Mouse (Mus musculus) neural tube, embryonic 11.5 days (tissue): ENCODE measurements around the gene Rbfox2. TPM values are rescaled to one million over a fixed set of nuclear protein-coding genes. Genes with fewer than 3 reads are reported as not detected.

Experiments
- ATAC-seq: fragments of 200-750 bp; cut with Nextera tagmentation; 2 replicates; pipeline ENCODE4 v1.8.0; 2017; ENCODE audit warnings: moderate number of reproducible peaks, mild to moderate bottlenecking, moderate TSS enrichment, moderate library complexity; ENCODE audit not compliant: insufficient read depth, low FRiP score, low TSS enrichment
- DNase-seq: peaks from one replicate; pipeline ENCODE4 v3.0.0-alpha.2; 2015; ENCODE audit warnings: low spot score
- H3K27ac ChIP-seq: fragments of 300-500 bp; sonication (generic); 2 replicates; pipeline ENCODE4 v1.5.1; 2014; ENCODE audit warnings: low read depth, mild to moderate bottlenecking, low read length
- H3K27me3 ChIP-seq: fragments of 300-500 bp; sonication (generic); 2 replicates; pipeline ENCODE4 v1.6.1; 2014; ENCODE audit warnings: mild to moderate bottlenecking, low read length, mixed read lengths; ENCODE audit not compliant: control insufficient read depth, insufficient read depth
- H3K36me3 ChIP-seq: fragments of 300-500 bp; sonication (generic); 2 replicates; pipeline ENCODE4 v1.6.1; 2014; ENCODE audit warnings: mild to moderate bottlenecking, low read length, moderate library complexity, mixed read lengths; ENCODE audit not compliant: control insufficient read depth, insufficient read depth
- H3K4me1 ChIP-seq: fragments of 300-500 bp; sonication (generic); 2 replicates; pipeline ENCODE4 v1.6.1; 2014; ENCODE audit warnings: low read length, mixed read lengths; ENCODE audit not compliant: control insufficient read depth, insufficient read depth
- H3K4me2 ChIP-seq: fragments of 300-500 bp; sonication (generic); 2 replicates; pipeline ENCODE4 v1.6.1; 2014; ENCODE audit warnings: low read depth, mild to moderate bottlenecking, moderate library complexity
- H3K4me3 ChIP-seq: fragments of 300-500 bp; sonication (generic); 2 replicates; pipeline ENCODE4 v1.5.1; 2014; ENCODE audit warnings: low read depth, low read length
- H3K9ac ChIP-seq: fragments of 300-500 bp; sonication (generic); 2 replicates; pipeline ENCODE4 v1.6.1; 2014; ENCODE audit warnings: mild to moderate bottlenecking, low read length
- H3K9me3 ChIP-seq: fragments of 300-500 bp; sonication (generic); 2 replicates; pipeline ENCODE4 v1.6.1; 2016; ENCODE audit warnings: low read length; ENCODE audit not compliant: control insufficient read depth
- WGBS: fragments of 180-500 bp; shearing (Covaris S2); extraction: QIAGEN DNeasy Blood & Tissue Kit; methylation state at CpG from one replicate; pipeline ENCODE4 v1.1.7; 2014; 5-methylcytosine and 5-hydroxymethylcytosine counted together
- polyA plus RNA-seq: library from polyadenylated mRNA; unstranded; fragments of >200 nt; fragmentation: Nextera tagmentation; extraction: Ambion mirVana; gene quantifications from 2 replicates; pipeline ENCODE4 v1.2.1, GENCODE M21; 2014

Gene Rbfox2
- polyA plus RNA-seq, 1 experiment from 2014 or later: 123 TPM

DNA sequence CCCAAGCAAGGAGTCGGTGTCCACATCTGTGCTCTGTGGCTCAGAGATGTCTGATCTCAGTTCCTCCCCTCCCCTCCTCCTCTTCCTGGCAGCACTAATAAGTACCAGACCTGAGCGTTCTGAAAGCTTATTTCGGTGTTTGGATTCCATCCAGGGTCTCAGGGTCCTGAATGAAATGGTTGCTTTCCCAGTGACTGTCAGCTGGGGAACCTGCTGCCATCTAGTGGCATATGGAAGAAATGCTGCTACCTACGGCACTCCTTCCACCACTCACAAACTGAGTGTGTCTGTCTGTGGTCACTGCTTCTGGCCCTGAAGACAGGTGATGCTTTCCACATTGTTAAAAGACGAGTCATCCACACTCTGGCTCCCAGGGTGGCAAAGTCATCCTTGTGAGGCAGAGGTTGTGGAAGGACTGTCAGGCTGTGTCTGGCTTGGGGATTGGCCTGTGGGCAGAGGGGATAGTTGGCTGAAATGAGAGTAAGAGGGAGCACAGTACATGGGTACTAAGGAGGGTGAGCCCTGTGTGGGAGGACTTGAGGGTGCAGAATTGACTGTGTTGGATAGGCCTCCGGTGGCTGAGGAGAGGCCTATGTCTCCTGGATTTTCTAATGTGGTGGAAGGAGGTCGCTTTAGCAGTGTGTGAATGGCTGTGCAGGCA, 277.3 kb downstream of the Rbfox2 start:
- H3K36me3 ChIP-seq: no peaks in the 10 kb centered on the region
- H3K27me3 ChIP-seq: no peaks in the 10 kb centered on the region
- H3K9me3 ChIP-seq: no peaks in the 10 kb centered on the region
- 32% methylated on average over 7 of the region's 7 CpGs for WGBS
- DNase-seq (peak; percentile 72), ATAC-seq (no peak)
- no peak overlapping the region for H3K9ac ChIP-seq
- H3K4me2 ChIP-seq: no peak overlapping the region
- H3K27ac ChIP-seq: no peak overlapping the region
- no peak overlapping the region for H3K4me3 ChIP-seq
- H3K4me1 ChIP-seq: no peaks in the 10 kb centered on the region

Other genes starting within 250 kb of the Rbfox2 start
- not detected in 2 replicates for gene Apol7a, start 92.1 kb upstream of the Rbfox2 start, polyA plus RNA-seq
- not detected in 2 replicates for gene Apol9a, start 104.1 kb upstream of the Rbfox2 start, polyA plus RNA-seq
- gene Apol7b, start 140.5 kb upstream of the Rbfox2 start, polyA plus RNA-seq: not detected in 2 replicates
- gene Apol10a, start 170.0 kb upstream of the Rbfox2 start, polyA plus RNA-seq: not detected in 2 replicates
- gene Apol11a, start 201.3 kb upstream of the Rbfox2 start, polyA plus RNA-seq: not detected in 2 replicates
- not detected in 2 replicates for gene Apol7c, start 226.3 kb upstream of the Rbfox2 start, polyA plus RNA-seq